Mouse (Mus musculus) splenic B cell, adult 2 months (primary cell): ENCODE measurements at regions not wholly inside any gene's neighbourhood (a gene's known extent, or its start where the extent isn't known, plus 50 kb on each side); places are given as distances from the start of the nearest gene placed in this dataset.

Source experiments
- DNase-seq: peaks from one replicate; pipeline ENCODE4 v3.0.0-alpha.2; 2011; ENCODE audit warnings: low read depth, low spot score
- H3K27me3 ChIP-seq: 2 replicates; pipeline ENCODE4 v1.6.1; 2012; ENCODE audit warnings: mild to moderate bottlenecking, low read length, moderate library complexity, mixed read lengths; ENCODE audit not compliant: control insufficient read depth, poor library complexity, insufficient read depth, severe bottlenecking
- H3K36me3 ChIP-seq: 2 replicates; pipeline ENCODE4 v1.6.1; 2012; ENCODE audit warnings: mild to moderate bottlenecking, low read length, moderate library complexity, mixed read lengths; ENCODE audit not compliant: control insufficient read depth, poor library complexity, insufficient read depth, severe bottlenecking

- no peaks in the 10 kb centered on the region for H3K36me3 ChIP-seq
- no peak for DNase-seq
- H3K27me3 ChIP-seq = no peaks in the 10 kb centered on the region
Observed at GRCm38 (mm10) chr7:129948613-129949110, 357.0 kb downstream of the Wdr11 start.

GRCm38 (mm10) chr7:129950456-129950855 is 358.8 kb downstream of the Wdr11 start:
- Histone ChIP-seq H3K36me3 (no peaks in the 10 kb centered on the region), H3K27me3 (no peaks in the 10 kb centered on the region)
- no peak for DNase-seq

GRCm38 (mm10) chr7:129958379-129958778 is 366.7 kb downstream of the Wdr11 start:
- H3K36me3 ChIP-seq = no peaks in the 10 kb centered on the region
- no peaks in the 10 kb centered on the region for H3K27me3 ChIP-seq
- DNase-seq = no peak

GRCm38 (mm10) chr7:129962575-129962974 is 370.9 kb downstream of the Wdr11 start:
- Histone ChIP-seq H3K36me3 (no peaks in the 10 kb centered on the region), H3K27me3 (no peaks in the 10 kb centered on the region)
- DNase-seq = no peak

GRCm38 (mm10) chr7:129964192-129964591 is 372.5 kb downstream of the Wdr11 start:
- no peaks in the 10 kb centered on the region; the same call in 1 of the 2 replicates for H3K27me3 ChIP-seq
- DNase-seq = no peak
- no peaks in the 10 kb centered on the region for H3K36me3 ChIP-seq

GRCm38 (mm10) chr7:129965281-129966051 is 373.8 kb downstream of the Wdr11 start:
- Histone ChIP-seq H3K36me3 (no peaks in the 10 kb centered on the region), H3K27me3 (no peaks in the 10 kb centered on the region; the same call in 1 of the 2 replicates)
- no peak for DNase-seq

- Histone ChIP-seq H3K36me3 (no peaks in the 10 kb centered on the region), H3K27me3 (no peaks in the 10 kb centered on the region; the same call in 1 of the 2 replicates)
- no peak for DNase-seq
Observed at GRCm38 (mm10) chr7:129966771-129967170, 375.1 kb downstream of the Wdr11 start.

- H3K36me3 ChIP-seq = no peaks in the 10 kb centered on the region
- no peak for DNase-seq
- no peaks in the 10 kb centered on the region; the same call in 1 of the 2 replicates for H3K27me3 ChIP-seq
Observed at GRCm38 (mm10) chr7:129970201-129970600, 378.5 kb downstream of the Wdr11 start.

- DNase-seq = no peak
- Histone ChIP-seq H3K27me3 (no peaks in the 10 kb centered on the region), H3K36me3 (no peaks in the 10 kb centered on the region)
Observed at GRCm38 (mm10) chr7:129974206-129974605, 382.5 kb downstream of the Wdr11 start.

GRCm38 (mm10) chr7:129974837-129975236 is 383.2 kb downstream of the Wdr11 start:
- H3K27me3 ChIP-seq = no peaks in the 10 kb centered on the region
- DNase-seq = no peak

GRCm38 (mm10) chr7:129975781-129976514 is 384.3 kb downstream of the Wdr11 start:
- Histone ChIP-seq H3K36me3 (no peaks in the 10 kb centered on the region), H3K27me3 (no peaks in the 10 kb centered on the region)
- no peak for DNase-seq

More at GRCm38 (mm10) chr7:129974837-129975236, 383.2 kb downstream of the Wdr11 start:
- no peaks in the 10 kb centered on the region for H3K36me3 ChIP-seq

- H3K27me3 ChIP-seq = no peaks in the 10 kb centered on the region
- no peak for DNase-seq
- no peaks in the 10 kb centered on the region for H3K36me3 ChIP-seq
Observed at GRCm38 (mm10) chr7:129978576-129978975, 386.9 kb downstream of the Wdr11 start.

GRCm38 (mm10) chr7:129979337-129979736 is 387.7 kb downstream of the Wdr11 start:
- Histone ChIP-seq H3K27me3 (no peaks in the 10 kb centered on the region), H3K36me3 (no peaks in the 10 kb centered on the region)
- DNase-seq = no peak

GRCm38 (mm10) chr7:129980501-129980900 is 388.8 kb downstream of the Wdr11 start:
- Histone ChIP-seq H3K27me3 (no peaks in the 10 kb centered on the region), H3K36me3 (no peaks in the 10 kb centered on the region)
- no peak for DNase-seq

GRCm38 (mm10) chr7:129982411-129982810 is 390.7 kb downstream of the Wdr11 start:
- DNase-seq = no peak
- no peaks in the 10 kb centered on the region for H3K36me3 ChIP-seq
- H3K27me3 ChIP-seq = no peaks in the 10 kb centered on the region
